Mouse (Mus musculus) cerebellum, adult 8-10 months (tissue): ENCODE results near the gene Cdc6.
"Not testable (repeated sequence)": the region's sequence is repeated elsewhere in the genome, so short reads cannot be mapped to it uniquely, and the experiment has no call there.

Source experiments
- DNase-seq: peaks from one replicate; pipeline ENCODE4 v3.0.0; 2022

Gene Cdc6

DNA sequence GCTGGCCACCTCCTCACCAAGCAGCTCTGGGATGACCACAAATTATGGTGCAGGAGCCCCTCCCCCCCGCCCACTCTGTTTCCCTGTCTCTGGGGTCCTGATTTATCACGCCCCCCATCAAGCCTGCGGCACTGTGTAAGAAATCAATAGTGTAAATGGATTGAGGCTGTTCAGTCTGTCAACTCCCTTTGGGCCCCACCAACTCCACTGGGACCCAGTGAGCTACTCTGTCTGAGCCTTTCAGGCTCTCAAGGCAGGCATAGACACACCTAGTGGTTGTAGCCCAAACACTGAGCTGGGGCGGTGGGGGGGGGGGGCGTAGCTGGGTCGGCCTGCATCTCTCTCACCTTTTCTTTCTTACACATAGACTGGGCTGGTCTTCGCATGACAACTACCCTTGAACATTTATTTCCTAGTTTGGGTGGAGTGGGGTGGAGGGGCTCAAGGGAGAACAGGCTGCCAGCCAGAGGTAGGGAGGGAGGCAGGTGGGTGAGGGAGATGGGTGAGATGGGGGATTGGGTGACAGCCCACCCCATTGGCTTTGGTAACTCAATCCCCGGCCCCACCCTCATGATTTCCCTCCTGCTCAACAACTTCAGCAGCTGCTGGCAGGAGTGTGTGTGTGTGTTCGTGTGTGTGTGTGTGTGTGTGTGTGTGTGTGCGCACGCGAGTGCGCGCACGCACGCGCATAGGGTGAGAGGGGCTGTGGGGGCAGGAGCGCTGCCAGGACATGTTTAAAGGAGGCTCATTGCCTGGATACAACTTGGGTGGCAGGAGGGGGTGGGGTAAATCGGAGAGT lies 24.9 kb downstream of the Cdc6 start:
- no peak for DNase-seq

DNA sequence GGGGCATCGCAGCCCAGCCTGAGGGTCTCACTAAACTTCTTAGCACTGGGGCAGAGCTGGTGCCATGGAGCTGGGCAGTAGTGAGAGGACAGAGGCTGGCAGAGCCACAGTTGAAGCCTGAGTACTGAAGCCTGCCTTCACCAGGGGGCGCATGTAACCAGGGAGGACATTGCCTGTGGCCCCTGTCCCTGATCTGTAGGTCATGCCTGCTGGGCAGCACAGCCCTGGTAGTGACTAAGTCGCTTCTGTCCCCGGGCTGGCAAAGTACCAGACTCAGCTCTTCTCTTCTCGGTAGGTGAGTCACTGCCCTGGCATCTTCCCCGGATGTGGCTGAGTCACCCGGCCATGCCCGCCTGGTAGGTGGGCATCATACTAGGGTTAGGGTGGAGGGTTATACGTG lies 25.6 kb downstream of the Cdc6 start:
- DNase-seq = peak; percentile 90

DNA sequence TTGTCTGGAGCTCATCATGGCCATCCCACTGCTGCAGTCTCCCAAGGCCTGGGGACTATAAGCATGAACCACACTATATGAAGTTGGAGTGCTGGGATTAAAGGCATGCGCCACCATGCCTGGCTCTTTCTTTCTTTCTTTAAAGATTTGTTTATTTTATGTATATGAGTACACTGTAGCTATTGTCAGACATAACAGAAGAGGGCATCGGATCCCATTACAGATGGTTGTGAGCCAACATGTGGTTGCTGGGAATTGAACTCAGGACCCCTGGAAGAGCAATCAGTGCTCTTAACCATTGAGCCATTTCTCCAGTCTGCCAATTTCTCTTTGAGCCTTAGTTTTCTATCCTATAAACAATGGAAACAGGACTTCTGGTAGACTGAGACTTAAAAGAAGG lies 26.2 kb downstream of the Cdc6 start:
- DNase-seq = not testable (repeated sequence)

DNA sequence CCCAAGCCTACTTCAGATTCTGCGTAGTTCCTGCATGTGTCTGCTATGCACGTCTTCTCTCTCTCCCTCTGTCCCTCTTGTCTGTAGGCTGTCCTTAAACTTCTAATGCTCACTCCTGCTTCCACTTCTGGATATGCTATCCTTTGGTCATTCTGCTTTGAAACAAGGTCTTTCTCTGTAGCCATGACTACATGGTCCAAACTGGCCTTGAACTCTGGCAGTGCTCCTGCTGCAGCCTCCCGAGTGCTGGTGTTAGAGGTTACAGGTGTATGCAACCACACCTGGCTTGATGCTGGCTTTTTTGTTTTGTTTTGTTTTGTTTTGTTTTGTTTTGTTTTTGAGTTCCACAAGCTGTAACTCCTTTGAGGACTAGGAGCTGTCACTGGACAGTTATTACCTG lies 26.8 kb downstream of the Cdc6 start:
- no peak for DNase-seq

DNA sequence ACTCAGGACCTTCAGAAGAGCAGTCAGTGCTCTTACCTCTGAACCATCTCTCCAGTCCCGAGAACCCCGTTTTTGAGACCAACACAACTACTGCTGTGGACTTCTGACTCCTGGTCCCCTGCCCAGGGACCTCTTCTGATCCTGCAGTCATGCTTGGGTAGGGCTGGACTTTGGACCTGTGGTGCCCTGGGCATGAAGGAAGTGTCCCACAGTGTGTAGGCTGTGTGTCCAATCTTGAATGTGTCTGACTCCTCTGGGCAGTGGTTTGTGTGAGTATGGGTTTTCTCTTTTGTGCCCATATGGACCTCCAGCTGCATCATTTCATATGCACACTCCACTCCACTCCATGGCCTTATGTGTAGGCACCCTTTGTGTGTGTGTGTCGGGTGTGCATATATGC lies 27.5 kb downstream of the Cdc6 start:
- no peak for DNase-seq

DNA sequence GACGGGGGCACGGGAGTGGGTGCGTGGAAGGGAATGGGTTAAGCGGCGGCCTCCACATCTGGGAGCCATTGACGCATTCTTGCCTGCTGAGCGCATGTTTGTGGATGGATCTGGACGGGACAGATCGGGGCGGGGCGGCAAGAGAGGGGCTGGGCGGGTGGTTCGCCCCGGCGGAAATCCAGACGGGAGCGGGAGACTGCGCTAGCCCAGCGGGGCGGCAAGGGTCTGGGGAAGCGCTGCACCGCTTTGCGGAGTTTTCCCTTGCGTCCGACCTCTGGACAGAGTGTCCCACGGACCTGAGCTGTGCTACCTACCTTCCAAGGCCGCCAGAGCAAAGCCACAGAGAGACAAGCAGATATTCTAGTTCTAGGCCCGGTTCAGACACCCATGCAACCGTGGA lies 28.6 kb downstream of the Cdc6 start:
- no peak for DNase-seq

DNA sequence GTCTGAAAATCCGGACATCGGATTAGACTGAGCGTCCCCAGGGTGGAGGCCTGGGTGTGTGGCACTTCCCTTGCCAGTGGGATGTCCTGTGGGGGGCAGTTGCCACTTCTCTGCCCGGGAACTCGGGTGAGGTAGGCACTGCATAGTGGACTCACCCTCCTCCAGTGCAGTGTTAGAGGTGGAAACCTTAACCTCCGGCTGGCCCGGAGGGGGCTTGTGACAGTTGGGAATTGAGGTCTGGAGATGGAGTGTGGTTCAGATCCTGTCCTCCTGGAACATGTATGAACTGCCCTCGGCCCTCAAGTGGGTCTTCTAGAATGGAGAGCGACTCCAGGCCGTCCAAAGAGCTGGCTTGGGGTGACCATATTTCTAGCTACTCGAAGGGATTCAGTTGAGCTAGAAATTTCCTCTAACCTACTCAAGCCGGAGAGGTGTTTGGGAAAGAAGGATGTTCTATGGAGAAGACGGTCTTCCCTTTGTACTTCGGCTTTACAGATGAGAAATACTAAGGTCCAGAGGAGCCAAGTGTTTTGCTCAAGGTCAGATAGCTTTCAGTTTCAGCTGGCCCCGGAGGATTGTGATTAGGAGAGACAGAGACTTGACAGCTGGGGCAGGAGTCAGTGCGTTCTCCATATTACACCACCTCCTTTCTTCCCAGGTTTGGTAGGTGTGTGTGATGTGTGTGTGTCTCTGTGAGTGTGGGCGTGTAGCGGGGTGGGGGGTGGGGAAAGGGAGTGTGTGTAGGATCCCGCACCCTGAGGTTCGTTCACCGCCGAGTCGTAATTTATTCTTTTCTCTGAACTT lies 29.2 kb downstream of the Cdc6 start:
- no peak for DNase-seq

DNA sequence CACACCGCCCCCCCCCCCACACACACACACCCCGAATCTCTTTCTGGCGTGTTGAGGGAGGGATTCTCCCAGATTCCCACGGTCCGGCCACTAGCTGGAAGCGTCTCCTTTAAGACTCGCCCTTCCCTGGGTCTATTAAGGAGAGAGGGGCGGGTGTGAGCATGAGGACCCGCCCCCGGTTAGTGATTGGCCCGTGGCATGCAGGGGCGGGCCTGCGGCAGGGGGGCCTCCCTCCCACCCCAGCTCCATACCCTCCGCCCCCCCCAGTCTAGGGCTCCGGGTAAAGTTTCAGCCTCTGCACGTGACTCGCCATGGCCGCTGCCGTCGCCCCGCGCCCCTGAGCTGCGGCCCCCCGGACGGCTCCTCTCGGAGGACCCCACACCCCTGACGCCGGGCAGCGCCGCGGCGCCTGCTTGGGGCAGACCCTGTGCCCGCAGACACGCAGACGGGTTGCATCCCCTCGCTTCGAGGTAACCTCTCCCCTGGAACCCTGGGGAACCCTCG lies 29.9 kb downstream of the Cdc6 start:
- peak; percentile 67 for DNase-seq

DNA sequence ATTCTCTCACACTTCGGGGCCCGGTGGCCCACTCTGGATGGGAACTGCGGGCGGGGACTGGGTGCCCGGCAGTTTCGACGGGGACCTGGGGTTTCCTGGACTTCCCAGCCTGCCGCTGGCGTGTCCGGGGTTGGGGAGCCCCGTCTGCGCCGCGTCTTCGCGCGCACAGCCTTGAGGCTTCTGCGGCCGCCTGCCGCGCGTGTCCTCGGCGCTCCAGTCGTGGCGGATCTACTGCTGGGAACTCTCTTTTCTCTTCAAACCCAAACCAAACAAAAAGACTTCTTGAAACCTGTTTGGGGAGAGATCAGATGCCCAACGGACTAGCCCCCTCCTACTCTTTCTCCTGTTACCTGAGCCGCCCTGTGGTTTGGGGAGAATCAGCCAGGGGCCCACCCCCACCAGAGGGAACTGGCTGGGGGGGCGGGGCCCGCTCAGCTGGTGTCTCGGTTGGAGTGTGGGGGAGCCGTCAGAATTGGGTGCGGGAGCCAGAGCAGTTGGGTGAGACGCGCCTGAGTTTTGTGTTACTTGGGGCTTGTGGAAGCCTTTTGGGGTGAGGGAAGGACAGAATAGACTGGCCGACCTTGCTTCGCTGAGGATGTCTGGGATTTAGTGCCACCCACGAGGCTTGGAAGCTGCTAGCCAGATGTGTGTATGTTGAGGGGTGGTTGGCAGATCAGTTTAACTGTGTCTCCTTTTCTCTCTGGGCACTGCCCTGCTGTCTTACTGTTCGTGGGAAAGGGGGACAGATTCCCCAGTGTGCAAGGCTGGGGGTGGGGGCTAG lies 30.5 kb downstream of the Cdc6 start:
- peak; percentile 43 for DNase-seq

DNA sequence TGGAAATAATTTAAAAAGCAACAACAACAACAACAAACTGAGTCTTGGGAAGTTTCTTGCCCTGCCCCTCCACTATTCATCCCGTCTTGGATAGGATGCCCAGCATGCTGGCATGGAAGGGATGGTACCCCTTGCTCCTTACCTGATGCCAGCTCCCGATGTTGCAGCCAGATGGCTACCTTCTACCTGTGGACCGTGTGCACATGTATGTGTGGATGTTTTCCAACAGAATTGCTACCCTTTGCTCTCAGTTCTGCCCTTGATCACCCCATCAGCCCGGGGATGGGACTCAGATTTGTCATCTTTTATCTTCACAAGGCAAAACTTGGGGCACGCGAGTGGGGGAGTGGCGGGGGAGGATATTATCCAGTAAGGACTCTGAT lies 31.1 kb downstream of the Cdc6 start:
- no peak for DNase-seq

DNA sequence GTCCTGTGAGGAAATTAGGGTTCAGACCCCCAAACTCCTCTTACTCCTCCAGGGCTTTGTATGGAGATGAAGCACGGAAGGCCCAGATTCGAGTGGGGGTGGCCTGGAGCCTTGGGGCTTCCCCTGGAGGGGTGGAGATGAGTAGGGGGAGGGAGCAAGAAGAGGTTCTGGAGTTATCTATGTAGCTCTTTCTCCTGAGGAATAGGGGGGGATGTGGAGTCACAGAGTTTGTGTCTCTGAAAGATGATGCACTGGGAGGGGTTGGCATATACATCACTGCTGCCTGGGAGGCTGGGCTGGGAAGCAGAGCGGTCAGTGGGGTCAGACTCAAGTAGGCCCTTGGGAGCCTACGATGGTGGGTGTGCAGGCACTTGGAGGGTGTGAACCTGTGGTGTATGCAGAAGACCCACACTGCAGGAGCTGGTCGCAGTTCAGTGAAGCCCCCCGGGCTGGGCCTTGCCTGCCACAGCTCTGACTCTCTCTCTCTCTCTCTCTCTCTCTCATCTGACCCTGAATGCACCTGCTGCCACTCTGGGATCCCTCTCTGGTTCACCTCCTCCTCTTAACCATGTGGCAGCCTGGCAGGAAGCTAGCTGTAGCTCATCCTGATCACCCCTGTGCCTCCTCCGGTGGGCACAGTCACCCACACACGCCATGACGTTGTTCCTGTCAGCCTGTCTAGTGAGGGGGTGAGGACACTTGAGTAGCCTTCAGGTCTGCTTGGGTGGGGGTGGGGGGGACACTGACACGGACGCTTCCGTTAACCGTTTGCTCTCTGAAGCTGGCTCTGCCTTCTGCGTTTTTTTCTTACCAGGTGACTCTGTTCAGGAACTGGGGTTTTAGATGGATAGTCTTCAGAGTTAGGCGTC lies 31.7 kb downstream of the Cdc6 start:
- no peak for DNase-seq

DNA sequence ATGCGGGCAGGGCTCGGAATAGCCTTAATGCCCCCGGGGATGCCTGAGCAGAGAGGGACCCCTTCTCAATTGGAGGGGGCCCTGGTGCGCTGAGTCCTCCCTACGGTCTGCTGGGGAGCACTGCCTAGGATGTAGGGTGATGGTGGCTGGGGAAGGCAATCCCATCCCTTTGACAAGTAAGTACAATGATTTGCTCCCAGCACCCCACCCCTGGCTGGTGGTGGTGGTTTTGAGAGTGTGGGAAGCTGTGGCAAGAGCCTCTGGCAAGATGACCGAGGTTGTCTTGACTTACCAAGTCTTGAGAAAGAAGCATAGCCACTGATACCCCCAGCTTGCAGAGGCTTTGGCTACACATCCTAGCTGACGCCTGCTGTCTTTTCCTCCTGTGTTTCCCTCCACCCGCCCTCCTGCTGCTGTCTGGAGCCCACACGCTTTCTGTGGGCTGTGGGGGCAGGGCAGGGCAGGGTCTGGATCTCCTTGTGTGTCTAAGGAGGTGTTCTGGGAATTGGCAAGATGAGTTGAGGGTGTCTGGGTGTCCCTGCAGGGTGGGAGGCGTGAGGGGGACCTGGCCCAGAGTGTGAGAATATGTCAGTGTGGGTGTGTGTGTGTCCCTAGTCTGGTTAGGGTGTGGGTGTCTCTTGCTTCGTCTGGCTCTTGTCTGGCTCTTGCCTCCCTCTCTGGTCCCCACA lies 32.5 kb downstream of the Cdc6 start:
- DNase-seq = no peak

DNA sequence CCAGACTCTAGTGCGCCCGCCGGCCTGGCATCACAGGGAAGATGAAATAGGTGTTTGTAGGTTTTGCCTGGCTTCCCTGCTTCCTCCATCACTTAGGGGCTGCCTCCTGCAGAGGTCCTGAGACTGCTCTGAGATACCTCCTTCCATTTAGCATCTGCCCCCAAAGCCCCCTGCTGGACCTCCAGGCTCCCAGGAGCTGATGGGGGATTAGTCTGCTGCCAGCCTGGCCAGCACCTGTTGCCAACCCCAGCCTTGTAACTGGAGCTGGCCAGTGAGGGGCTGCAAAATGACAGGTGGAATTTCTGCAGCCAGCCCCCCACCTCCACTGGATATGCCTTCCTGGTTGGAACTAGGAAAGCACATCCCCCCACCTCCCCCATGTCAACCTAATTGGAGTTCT lies 33.2 kb downstream of the Cdc6 start:
- DNase-seq = no peak

DNA sequence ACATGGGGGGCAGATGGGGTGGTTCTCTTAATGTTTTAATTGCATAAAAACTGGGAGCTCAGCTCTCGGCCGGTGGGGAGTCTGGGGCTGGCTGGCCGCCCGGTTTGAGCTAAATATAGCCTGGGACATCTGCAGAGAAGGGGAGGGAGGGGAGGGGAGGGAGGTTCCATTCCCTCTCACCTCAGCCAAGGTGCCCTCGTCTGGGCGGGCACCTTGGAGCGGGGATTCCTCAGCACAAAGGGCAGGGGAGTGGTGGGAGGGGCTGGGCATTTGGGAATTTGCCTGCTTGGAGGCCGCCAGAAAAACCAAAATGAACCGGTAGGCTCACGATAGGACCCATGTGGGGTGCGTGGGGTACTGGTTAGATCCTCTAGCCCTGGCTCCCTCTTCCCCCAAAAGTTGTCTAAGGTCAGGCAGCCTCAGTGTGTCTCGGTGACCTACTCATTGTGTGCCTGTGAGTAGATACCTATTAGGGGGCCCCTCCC lies 33.8 kb downstream of the Cdc6 start:
- DNase-seq = peak; percentile 81

DNA sequence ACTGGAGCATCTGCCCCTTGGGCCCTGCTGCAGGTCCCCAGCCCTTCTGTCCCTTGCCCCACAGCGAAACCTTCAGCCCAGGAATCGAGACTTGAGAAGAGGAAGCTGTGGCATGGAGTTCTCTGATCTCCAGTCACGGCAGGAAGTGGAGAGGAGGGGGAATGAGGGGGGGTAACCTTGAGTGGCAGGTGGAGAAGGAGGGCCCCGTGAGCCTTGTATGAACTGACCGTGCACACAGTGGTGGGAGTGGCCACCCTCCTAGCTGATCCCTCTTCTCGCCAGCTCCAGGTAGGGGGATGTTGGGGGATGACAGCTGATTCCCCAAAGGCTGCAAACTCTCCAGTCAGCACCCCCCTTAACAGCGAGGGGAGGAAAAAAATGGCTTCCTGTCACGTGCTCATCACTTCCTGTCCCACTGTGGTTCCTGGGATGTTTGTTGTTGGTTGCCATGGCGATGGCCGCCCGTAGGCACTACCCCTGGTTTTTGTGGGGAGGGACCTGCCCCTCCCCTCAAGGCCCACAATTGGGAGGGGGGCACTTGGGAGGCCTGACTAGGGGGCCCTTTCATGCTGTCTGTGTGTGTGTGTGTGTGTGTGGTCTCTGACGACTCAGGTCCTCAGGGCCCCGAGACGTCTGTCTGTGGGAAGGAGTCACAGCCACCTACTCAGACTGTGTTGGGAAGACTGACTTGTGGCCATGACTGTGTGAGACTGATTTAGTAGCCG lies 34.4 kb downstream of the Cdc6 start:
- no peak for DNase-seq

DNA sequence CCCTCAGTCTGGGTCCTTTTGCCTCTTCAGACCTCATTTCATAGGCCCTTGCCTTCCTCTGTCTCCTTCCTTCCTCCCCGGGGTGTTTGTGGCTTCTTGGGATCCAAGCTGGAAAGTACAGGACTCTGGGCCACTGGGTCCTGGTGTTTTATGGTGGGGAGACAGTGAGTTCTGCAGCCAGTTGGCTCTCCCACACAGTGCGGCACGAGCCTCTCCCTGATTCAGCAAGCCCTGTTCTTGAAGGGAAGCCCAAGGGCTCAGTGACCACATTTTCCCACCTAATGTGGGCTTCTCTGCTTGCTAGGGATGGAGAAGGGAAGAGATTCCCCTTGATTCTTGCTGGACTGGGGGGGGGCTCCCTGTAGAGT lies 34.9 kb downstream of the Cdc6 start:
- no peak for DNase-seq

DNA sequence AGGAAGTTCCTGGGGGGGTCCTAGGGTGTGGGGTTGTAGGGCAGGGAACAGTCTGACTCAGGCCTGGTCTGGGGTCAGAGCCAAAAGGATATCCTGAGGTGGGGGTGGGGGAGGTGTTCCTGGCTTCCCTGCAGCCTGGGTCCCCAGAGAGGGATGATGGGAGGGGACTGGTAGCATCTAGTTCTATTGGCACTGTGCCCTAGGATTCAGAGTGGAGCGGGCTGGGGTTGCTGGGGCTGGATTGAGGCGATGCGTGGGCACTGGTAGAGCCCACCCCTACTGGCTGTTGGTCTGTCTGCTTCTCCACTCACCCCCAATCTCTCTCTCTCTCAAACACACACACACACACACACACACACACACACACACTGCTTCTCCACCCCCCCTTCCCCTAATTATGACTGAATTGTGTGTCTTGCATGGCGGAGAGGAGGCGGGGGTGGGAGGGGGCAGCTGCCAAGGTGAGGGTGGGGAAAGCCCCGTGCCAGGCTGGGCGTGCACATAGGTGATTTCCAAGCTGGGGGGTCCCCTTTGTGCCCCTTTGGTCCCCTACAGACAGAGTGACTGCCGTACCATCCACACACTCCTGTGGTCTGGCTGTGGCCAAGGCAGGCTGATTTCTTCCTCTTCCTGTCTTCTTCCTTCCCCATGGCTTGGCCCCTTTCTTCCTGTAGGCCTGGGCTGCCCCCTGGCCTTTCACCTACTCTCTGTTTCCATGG lies 35.5 kb downstream of the Cdc6 start:
- no peak for DNase-seq

DNA sequence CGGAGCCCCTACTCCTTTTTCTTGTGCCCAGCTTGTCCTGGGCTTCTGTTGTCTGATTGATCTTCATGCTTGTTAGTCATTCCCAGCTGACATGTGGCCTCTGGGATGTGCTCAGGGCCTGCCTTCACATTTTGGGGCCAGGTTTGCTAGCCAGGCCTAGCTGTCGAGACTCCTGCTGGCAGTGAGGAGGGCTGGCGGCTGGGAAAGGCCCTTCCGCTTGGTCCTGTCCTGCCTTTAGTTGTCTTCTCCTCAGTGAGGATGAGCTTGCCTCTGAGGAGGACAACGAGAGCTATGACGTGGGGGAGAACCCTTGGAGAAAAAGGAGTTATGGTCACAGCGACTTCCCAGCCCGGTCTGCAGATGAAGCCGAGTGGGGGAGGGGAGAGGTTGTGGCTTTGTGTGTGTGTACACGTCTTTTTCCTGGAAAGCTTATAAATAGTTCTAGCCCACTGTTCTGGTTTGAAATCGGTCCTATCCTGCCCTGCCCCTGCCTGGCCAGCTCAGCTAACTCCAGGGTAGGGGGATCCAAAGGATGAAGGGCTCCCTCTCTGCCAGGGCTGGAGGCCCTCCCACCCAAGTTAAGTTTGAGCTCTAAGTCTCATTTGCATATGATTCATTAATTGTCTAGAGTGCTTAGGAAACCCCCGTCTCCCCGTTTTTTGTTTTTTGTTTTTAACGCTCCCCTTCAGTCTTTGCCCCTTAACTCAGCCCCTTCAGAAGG lies 36.3 kb downstream of the Cdc6 start:
- no peak for DNase-seq

DNA sequence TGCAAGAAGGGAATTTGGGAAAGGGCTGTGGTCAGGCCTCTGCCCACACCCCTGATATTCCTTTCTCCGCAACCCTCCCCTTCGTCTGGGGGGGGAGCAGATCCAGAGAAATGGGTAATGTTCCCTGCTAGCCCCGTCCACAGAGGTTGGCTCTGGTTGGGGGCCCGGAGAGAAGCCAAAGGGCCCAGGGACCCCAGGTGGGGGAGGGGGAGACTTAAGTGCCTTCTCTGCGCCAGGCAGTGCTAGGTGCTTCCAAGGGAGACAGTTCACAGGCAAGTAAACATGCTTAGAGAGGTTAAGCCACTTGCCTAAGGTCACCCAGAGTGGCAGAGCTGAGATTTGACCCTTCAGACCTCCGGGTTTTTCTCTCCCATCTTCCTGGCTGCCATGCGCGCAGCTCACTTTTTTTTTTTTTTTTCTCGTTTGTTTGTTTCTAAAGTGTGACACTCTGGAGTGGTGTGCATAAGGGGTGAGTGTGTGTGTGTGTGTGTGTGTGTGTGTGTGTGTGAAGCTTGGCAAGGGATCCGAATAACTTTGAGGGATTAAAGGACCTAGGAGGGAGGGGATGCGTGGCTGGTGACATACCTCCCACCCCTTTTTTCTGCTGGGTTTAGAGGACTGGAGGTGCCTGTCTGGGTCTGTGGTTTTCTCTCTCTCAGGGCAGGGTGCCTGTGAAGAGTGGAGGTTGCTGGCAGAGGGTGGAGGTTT lies 37.5 kb downstream of the Cdc6 start:
- DNase-seq = no peak
